Mouse (Mus musculus) adrenal gland, adult (tissue): ENCODE data around the gene Mapk7.
A peak's percentile ranks its signal among the peaks of the same experiment; 100 is the strongest.

ENCODE experiments used
- DNase-seq, 2 experiments: peaks; one replicate each; pipeline ENCODE4 v3.0.0; 2022 to 2023; ENCODE audit warnings: low spot score in 1 of 2; ENCODE audit not compliant: inconsistent age in 2 of 2

The Mapk7 gene

DNA sequence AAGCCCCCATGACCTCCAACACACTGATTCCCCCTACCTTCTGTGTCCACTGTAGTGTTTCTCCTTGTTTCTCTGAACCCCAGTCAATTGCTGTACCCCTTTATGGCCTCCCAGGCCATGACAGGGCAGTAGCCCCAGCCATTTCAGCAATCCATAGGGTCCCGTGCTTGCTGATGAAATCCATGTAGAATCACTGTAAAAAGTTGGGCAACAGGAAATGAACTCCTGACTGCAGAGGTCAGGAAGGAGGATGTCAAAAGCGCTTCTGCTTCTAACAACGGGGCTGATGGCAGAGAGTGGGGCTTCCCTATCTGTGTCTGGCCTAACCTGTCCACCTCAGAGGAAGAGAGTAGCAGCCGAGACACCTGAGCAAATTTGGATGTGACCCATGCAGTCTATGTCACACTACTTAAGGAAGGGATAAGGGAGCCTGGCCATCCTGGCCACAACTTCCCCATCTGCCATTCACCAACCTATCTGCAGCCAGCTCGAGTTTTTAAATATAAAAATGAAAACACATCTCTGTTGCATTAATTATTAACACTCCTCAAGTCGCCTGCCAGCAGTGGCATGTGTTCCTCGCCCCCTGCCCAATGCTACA, 24.8 kb downstream of the Mapk7 start:
- DNase-seq, result no peak

DNA sequence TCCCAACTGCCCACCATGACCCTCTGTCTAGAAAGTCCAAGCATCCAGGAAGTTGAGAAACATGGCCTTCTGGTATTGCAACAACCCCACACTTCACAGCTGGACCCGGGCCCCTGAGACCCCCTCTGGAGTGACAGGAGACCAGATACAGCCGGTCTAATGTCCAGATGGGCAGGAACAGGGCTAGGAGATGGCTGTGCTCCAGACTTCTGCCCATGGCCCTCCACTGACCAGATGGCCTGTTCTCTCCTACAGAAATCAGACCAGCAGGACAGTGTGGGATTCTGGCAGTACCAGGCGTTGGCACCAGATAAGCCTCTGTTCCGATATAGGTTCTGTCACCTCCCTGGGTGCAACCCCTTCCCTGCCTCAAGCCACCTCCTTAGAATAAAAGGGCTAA, 25.7 kb downstream of the Mapk7 start:
- no peak for DNase-seq

DNA sequence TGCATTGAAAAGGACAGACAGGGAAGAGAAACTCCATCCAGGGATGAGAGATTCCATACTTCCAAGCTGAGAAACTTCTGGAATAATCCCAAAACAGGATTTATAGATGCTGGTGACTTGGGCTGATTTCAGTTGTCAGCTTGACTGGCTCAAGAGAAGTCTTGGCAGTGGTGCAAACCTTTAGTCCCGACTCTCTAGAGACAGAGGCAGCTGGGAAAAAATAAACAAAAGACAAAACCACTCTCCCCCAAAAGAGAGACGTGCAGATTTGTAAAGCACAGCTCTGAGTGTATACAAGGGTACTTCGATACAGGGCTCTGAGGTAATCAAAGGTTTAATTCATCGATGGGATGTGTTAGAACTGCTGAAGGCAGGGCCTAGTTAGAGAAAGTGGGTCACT, 28.8 kb downstream of the Mapk7 start:
- no peak for DNase-seq

DNA sequence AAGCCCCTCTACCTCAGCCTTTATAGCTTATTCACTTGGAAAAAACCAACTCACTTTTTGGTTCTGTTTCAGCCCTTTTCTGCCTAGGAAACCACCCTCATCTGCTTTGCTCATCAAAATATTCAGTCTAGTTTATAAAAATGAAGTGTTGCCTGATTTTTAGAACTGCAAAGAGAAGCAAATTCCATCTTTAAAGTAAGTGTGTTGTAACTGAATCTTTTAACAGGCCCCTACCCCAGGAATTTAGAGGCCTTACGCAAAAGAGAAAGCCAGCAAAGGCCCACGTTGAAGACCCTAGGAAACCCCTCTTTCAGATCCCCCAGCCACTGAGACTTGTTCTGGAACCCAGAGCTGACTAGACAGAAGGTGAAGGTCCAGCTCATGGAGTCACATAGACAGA, 30.1 kb downstream of the Mapk7 start:
- DNase-seq, result no peak

DNA sequence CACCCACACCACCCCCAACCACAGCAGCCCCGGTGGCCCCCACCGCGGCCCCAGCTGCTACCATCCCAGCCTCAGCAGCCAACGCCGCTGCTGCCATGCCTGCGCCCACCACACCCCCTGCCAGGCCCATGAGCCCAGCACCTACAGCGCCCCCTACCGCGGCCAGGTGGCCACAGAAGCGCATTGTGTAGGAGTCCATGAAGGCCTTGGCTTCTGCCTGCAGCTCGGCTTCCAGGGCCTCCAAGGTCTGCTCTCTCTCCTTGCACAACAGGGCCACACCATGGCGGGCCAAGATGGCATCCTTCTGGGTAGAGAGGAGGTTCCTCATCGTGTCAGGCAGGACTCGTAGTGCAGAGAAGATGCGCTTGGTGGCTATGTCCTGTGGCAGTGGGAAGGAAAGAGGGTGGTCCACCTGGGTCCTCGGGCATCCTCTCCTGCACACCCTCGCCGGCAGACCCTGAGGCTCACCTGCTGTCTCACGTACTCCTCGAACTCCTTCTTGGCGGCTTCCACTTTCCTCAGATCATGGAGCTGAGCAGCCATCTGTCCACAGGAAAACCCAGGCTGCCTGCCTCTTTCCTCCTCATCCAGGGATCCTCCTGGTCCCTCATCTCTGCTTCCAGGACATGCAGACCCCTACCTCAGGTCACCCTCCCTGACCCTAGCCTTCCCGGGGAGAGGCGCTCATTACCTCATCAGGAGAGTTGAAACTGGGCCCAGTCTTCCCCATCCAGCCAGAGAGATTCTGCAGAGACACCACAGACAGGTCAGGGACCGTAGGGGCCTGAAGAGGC, 44.5 kb downstream of the Mapk7 start:
- DNase-seq, result no peak

DNA sequence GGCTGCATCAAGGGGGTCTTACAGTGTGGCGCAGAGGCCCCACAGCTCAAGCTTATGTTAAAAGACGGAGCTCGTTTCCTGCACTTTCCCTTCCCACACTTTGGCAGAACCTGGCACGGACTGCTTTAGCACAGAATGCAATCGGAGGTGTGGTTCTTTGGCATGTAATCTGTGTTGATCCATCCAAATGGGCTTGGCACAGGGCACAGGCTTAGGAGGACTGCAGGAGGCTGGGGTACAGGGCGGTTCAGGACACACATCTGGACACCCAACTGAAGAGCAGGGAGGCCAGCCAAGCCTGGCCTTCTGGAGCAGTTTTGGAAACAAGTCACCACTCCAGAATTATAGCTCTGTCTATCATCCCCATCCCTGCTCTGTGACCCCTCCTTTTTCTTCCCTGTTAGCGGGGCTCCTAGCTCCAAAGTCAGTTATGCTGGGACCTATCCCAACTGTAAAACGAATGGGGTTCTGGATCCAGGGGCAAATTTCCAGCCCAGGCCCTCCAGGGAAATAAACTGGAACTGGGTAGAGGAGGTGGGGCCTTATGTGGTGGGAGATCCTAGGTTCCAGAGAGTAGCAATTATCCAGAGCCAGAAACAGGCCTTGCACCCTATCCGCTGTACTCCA, 45.5 kb downstream of the Mapk7 start:
- peak in 1 of 2 experiments; percentile 47 for DNase-seq

DNA sequence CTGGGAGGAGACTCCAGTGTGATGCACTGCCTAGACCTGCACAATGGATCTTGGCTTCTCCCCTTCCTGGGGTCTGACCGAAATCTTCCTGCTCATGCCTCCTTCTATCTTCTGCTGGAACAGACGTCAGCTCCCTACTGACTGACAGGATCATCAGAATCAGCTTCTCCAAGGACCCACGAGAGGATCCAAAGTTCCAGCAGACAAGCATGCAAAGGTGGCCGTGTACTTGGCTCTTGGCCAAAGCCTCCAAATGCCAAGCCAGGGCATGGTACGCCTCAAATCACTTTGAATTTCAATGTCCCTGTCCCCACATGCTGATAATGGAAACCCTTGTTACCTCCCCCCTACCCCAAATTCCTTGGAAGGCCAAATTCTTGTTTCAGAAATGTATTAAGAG, 46.2 kb downstream of the Mapk7 start:
- no peak for DNase-seq

DNA sequence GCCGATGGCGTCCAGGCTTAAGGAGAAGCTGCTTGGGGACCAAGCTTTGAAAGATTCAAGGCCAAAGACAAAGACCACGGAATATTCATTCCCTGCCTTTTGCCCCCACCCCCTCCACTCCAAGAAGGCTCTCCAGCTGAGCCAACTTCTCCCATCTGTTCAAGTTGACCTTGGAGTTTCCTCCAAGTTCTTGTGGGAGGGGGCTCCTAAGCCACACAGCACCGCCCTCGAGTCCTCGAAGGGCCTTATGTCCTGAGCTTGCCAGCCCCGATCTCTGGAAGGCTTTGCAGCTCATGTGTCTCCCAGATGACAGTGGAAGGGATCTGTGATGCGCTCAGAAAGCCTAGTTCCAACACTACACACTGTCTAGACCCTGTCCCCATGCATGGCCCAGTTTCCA, 46.9 kb downstream of the Mapk7 start:
- DNase-seq, result no peak

DNA sequence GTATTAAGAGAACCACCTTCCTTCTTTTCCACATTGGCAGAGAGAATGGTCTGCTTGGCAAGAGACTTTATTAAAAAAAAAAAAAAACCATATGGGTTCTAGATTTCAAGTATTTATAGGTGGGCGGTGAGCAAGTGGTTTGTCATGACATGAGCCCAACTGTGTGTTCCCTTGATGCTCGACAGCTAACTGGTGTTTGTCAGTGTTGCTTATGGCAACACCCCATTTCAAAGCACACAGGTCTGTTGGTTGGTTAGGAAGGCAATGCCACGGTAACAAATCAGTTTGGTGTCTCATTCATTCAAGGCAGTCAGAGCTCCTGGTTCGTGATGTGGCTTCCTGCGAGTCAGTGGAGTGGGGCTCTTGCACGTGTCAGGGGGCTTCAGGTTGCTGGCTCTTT, 50.4 kb downstream of the Mapk7 start:
- no peak for DNase-seq

DNA sequence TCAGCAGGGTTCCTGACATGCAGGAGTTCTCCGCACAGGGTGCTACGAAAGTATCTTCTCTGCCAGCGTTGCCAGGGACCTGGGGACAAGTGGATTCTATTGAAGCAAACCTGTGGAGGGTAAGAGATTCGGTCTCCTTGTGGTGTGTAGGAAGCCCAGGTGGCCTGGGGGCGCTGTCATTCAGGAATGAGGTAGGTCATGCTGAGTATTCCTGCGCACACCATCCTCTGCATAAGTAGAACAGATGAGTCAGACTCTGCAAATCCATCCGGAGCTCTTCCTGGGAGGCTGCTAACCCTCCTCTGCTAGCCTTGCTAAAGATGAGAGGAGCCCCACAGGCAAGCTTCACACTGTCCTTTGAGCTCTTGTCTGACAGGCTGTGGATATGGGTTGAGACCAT, 52.5 kb downstream of the Mapk7 start:
- DNase-seq, result no peak

DNA sequence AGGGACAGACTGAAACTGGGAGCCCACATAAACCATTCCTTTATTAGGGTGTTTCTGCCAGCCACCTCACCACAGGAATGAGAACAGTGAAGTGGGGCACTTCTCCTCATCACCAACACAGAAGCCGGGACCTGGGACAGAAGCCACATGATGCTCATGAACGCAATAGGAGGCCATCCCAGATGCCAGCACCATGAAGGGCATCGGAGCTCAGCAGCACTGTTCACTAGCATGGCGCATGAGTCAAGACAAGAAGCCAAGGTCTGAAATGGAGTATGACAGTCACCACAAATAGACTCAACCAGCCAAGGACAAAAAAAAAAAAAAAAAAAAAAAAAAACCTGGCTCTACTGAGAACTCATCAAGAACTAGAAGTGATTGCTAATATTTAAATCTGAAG, 53.8 kb downstream of the Mapk7 start:
- peak in 1 of 2 experiments; percentile 62 for DNase-seq

DNA sequence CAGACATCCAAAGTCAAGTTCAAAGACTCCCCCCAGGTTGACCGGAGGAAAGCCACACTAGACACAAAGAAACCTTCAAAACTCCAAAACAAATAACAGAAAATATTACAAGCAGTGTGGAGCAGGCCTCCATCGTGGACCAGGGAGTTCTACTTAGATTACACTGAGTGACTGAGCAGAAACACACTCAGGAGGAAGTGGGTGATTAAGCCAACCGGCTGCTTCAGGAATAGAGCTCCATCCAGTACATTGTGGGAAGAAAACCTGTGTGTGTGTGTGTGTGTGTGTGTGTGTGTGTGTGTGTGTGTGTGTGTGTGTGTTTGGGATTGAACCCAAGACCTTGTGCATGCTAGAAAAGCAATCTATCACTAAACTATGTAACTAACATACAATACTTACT, 55.0 kb downstream of the Mapk7 start:
- DNase-seq, result no peak
